Mouse (Mus musculus) heart, postnatal 0 days (tissue): Measurements from ENCODE around the gene Hvcn1.

Experiments used
- CTCF ChIP-seq: IDR thresholded peaks from 2 replicates; pipeline ENCODE4 v1.5.1; 2016; ENCODE audit warnings: antibody characterized with exemption, control low read depth, low read depth
- EP300 ChIP-seq: IDR thresholded peaks from 2 replicates; pipeline ENCODE4 v1.6.1; 2016; ENCODE audit warnings: antibody characterized with exemption, low read depth

DNA sequence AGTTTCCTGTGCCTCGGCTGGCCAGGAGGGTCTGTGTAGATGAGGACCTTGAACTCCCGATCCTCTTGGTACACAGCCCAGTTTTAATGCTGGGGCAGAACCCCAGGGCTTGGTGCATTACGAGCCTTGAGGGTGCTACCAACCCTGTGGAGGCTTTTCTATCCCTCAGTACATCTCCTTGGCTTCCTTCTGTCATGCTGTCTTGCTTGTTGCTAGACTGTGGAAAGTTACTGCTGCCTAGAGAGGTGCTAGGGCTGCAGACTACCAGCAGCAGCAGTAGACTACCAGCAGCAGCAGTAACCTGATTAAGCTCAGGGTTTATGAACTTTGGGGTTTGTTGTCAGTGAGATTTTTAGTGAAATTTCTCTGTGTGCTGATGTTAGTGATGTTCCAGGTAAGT, 42.6 kb upstream of the Hvcn1 start:
- TF ChIP-seq CTCF: no peak
- no peak for TF ChIP-seq EP300
